Mouse (Mus musculus) thymus, postnatal 36 days (tissue): ENCODE measurements around the gene Hddc2.

ENCODE experiments used
- DNase-seq, 2 experiments: peaks; one replicate each; pipeline ENCODE4 v3.0.0; 2022; ENCODE audit warnings: mixed read lengths in 2 of 2

The Hddc2 gene

GRCm38 (mm10) chr10:31312865-31313848 lies at the start of gene Hddc2:
TSS of gene Hddc2 (plus strand) at chr10:31313383.
- DNase-seq: peak; percentile 77 to 78

DNA sequence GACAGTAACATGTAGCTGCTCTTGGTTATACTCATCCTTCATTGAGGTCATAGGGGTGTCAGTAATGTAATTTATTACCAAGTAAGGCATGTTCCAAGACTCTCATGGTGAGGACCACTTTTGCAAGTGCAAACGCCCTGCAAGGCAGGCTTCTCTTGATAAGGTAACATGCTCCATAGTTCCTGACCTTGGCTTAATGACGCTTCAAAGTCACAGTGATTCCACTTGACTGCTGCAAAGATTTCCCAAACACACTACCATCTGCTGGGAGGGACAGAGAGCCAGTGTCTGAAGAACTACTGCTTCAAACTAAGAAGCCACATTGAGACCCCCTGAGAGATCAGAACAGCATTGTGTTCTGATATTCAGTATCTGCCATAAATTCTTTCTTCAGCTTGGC lies 40.4 kb upstream of the Hddc2 start:
- no peak for DNase-seq

- DNase-seq: no peak
Observed at GRCm38 (mm10) chr10:31273171-31273570, 40.0 kb upstream of the Hddc2 start.

GRCm38 (mm10) chr10:31287787-31288186 lies 25.4 kb upstream of the Hddc2 start:
- DNase-seq: no peak

GRCm38 (mm10) chr10:31288697-31289390 lies 24.3 kb upstream of the Hddc2 start:
- no peak for DNase-seq

DNA sequence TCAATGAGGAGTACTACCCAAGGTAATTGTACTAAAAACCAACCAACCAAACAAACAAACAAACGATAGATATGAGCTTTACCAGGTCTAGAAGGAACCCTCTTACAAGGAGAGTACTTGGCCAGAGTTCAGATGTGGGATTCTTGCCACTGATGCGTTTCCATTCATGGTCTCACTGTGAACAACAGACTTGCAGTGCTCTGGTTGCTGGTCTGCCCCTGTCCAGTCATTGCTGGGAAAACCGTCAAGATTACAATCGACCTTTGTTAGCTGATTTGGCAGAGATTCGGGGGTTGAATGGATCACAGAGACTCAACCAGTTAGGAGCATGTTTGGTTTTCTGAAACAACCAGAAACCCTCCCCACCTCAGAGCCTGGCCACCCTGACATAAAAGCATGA lies 17.5 kb upstream of the Hddc2 start:
- DNase-seq: no peak

DNA sequence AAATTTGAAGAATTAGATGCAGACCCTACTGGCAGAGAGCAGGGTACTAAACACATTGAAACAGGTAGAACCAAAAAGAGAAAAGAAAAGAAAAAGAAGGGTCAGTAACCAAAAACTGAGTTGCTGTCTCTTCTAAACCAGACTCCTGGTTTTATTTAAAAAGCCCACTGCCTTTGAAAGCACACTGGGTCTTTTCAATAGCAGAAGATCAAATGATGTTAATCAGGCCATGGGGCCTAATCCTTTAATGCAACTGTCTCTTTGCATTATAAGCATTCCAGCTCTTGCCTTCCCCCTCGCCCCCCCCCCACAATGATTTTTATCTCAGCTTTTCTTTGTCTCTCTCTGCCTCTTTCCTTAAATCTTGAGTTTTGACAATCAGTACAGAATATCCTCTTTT lies 16.7 kb upstream of the Hddc2 start:
- DNase-seq: no peak

DNA sequence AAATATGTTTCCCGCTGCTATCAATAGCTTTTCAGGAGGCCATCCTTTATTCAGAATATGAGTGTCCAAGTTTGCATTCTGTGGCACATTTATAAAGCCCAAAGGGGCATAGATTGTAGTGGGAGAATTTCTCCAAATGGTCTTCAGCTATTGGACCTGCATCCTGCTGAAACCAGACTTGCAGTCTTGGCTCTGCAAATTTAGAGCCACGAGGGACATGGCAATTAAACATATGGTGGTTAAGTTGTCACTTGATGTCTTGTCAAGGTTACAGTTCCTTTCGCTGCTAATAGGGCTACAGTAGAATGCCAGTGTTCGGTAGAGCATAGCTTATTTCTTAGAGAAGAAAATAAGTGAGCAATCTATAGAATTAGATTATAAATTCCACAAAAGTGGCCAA lies 16.1 kb upstream of the Hddc2 start:
- DNase-seq: no peak

- no peak for DNase-seq
Observed at GRCm38 (mm10) chr10:31298263-31298662, 14.9 kb upstream of the Hddc2 start.

DNA sequence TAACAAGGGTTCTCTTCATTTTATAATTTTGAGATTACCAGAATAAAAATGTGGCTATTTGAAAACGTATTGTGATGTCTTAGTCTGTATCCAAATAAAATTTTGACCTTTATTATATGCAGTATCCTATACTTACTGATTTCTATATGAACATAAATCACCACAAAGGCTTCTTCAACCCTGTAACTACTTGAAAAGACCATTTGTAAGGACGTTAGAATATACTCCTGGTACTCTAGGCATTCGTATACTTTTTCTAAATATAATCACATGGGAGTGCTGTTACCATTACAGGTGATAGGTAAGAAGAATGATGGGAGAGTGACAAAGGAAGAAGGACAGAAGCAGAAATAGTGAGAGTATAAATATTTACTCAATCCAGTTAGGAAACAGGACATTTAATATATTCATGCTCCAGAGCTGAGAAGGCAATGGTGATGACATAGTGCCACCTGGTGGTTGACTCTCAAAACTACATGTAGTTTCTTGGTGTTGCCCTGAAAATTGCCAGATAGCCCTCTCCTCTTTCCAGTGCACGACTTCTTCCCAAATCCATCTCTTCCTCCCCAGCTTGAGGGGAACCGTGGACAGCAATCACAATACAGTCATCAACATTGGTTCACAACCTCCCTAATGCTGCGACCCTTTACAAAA lies 14.1 kb upstream of the Hddc2 start:
- DNase-seq: peak; percentile 7 to 12

- no peak for DNase-seq
Observed at GRCm38 (mm10) chr10:31300292-31300691, 12.9 kb upstream of the Hddc2 start.

DNA sequence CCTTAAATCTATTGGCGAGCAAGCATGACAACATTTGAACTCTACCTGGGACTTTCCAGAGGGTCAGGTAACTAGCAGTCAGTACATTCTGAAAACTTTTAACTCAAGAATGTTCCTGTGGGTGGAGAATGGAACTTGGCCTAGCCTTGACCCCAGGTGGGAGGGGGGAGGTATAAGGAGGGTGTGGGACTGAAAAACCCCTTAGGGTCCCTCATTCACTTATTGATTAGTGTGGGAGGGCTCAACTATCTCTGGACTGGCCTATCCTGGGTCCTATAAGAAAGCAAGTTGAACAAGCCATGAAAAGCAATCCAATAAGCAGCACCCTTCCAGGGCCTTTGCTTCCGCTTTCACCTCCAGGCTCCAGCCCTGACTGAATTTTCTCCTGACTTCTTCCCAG lies 9.7 kb upstream of the Hddc2 start:
- DNase-seq: no peak

DNA sequence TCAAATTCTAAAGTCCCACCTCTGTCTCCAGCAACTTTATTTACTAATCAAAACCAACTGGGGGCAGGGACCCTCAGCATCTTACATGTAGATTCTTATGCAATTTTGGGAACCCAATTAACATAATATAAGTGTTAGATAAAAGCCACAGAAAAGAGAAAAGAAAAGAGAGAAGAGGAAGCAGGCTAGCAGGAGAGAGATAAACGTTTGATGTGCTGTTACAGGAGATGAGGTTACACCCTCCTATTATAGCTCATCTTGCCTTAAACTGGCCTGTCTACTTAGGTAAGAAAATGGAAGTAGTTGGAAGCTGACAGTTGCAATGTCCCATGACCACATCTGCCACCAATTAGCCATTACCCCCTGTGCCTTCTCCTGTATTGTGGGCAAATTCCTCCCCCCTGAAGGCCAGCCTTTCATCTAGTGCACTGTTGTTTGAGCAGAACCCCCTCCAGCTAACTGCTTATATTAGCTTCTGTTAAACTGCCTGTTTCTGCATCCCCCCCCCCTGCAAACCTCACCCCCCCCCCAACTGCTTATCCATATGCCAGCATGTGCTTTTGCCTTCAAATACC lies 6.1 kb upstream of the Hddc2 start:
- no peak for DNase-seq

- no peak for DNase-seq
Observed at GRCm38 (mm10) chr10:31318491-31318890, 5.3 kb downstream of the Hddc2 start.

DNA sequence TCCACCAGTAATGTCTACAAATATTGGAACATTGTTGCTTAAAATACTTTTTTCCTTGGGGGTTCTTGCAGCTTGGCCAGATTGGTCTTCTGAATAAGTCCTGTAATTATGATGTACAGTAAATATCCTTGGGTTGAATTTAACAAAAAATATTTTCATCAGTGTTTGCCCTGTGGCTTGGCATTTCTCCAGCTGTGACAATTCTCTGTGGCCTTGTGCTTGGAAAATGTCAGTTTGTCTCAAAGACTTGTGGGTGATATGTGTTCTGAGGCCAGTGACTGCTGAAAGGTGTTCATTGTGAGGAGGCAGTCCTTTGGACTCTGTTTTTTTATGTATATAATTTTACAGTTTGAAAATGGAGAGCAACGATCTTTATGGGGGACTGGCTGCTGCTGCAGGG lies 16.3 kb downstream of the Hddc2 start:
- DNase-seq: no peak

- DNase-seq: no peak
Observed at GRCm38 (mm10) chr10:31330286-31330962, 17.2 kb downstream of the Hddc2 start.

- no peak for DNase-seq
Observed at GRCm38 (mm10) chr10:31331225-31331775, 18.1 kb downstream of the Hddc2 start.

- no peak for DNase-seq
Observed at GRCm38 (mm10) chr10:31336432-31336831, 23.2 kb downstream of the Hddc2 start.

- no peak for DNase-seq
Observed at GRCm38 (mm10) chr10:31346401-31346800, 33.2 kb downstream of the Hddc2 start.

- DNase-seq: no peak
Observed at GRCm38 (mm10) chr10:31351056-31351455, 37.9 kb downstream of the Hddc2 start.

GRCm38 (mm10) chr10:31352845-31353427 lies 39.8 kb downstream of the Hddc2 start:
- no peak for DNase-seq

GRCm38 (mm10) chr10:31354141-31354540 lies 41.0 kb downstream of the Hddc2 start:
- no peak for DNase-seq
